Mouse (Mus musculus) heart, postnatal 25 days (tissue): ENCODE measurements around the gene Gm3435. TPM values are rescaled to one million over a fixed set of nuclear protein-coding genes. Genes with fewer than 3 reads are reported as not detected.
"Not testable (repeated sequence)": the region's sequence is repeated elsewhere in the genome, so short reads cannot be mapped to it uniquely, and the experiment has no call there.

Experiments used
- DNase-seq: peaks from one replicate; pipeline ENCODE4 v3.0.0; 2022; ENCODE audit warnings: low spot score
- intact Hi-C: fragments of 180-260 bp; cut with DNase I; formaldehyde crosslinking; loops from one replicate; pipeline ENCODE4 v1.15.1; 2025
- total RNA-seq, 2 experiments: library from RNA; stranded (reverse); gene quantifications; 2 replicates each; pipeline ENCODE4 v1.2.3; 2021

The Gm3435 gene
- total RNA-seq, 2 experiments from 2014 or later, result 1.4 to 3.0 TPM

DNA sequence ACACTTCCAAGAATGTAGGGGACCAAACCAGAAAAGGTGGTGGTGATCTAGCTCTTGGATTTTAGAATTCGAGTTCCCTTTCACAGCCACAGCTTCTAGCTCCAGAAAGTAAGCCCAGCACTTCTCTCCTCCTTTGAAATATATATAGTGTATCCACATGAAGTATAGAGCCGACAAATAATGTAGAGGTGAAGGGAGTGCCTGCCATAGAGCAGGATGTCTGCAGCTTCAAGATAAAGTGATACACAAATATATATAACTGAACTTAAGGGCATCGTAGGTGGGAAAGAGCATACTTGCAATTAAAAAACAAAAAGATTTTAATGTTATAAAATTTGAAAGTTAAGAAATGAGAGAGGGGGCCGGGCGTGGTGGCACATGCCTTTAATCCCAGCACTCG lies 15.5 kb downstream of the Gm3435 start:
- DNase-seq, intact Hi-C loops: not testable (repeated sequence)

GRCm38 (mm10) chr17:15031414-15031813 lies 21.4 kb downstream of the Gm3435 start:
- intact Hi-C loops, DNase-seq: not testable (repeated sequence)

DNA sequence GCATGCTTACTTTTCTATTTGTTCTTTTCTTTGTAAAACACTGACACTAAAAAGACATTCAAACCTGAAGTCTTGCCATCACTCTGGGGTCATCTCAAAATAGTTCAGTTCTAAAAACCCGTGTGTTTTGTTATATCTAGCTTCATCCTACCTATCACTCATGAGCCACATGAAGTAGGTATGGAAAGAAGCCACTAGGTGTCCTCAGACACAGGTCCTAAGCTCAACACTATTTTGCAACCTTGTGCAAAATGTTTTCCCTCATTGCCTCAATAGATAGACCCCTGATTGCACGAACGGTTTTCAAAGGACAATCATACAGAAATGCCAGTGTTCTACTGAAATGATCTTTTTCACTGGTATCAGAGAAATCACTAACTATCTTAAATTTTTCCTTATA lies 30.5 kb downstream of the Gm3435 start:
- DNase-seq, intact Hi-C loops: not testable (repeated sequence)

GRCm38 (mm10) chr17:15041175-15041729 lies 31.3 kb downstream of the Gm3435 start, which contains the start of the genes Ermard, Tcte3 and Gm3448:
Gene Ermard, plus strand, starts transcription at chr17:15041208.
Gene Tcte3, minus strand, starts transcription at chr17:15041488.
Gene Gm3448, minus strand, starts transcription at chr17:15041537.
- intact Hi-C loops, DNase-seq: not testable (repeated sequence)

- DNase-seq, intact Hi-C loops: not testable (repeated sequence)
Observed at GRCm38 (mm10) chr17:15050338-15050737, 40.4 kb downstream of the Gm3435 start.

DNA sequence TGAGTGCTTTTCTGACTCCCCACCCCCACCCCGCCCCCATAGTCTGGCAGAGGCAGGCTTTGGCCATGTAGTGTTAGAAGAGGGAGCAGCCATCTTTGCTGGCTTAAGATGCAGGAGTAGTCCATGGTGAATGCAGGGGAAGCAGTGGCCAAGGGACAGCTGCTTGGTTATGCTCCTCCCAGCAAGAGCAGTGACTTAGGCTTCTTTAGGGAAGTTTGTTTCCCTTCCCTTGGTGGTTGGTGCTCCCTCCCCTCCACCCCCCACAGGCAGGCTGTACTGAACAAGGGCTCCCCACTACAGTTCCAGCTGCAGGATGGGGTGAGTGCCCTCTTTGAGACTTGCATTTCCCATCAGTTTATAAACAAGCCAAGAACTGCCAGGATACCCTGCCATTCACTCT lies 42.8 kb downstream of the Gm3435 start:
- DNase-seq, intact Hi-C loops: not testable (repeated sequence)

GRCm38 (mm10) chr17:15053183-15053828 lies 43.3 kb downstream of the Gm3435 start:
- intact Hi-C loops, DNase-seq: not testable (repeated sequence)

DNA sequence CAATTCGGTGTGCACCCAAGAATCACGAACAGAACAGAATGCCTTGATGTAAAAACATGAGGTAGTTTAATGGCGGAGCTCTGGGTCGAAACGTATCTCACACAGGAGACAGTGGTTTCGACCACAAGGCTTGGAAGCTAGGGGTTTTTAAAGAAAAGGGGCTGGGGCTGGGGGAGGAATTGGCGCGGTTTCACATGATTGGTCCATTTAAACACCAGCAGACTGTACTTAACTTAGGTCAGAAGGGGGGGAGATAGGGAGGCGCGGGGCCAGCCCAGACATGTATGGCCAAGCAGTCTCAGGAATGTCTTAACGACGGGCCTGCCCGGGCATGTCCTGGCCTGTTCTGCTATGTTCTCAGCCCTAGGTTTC lies 43.8 kb downstream of the Gm3435 start:
- DNase-seq, intact Hi-C loops: not testable (repeated sequence)

- DNase-seq, result no peak
- intact Hi-C loops, result no loop called here
Observed at GRCm38 (mm10) chr17:15055925-15056324, 45.9 kb downstream of the Gm3435 start.

- DNase-seq, result no peak
- intact Hi-C loops, result no loop called here
Observed at GRCm38 (mm10) chr17:15058161-15058591, 48.2 kb downstream of the Gm3435 start.

DNA sequence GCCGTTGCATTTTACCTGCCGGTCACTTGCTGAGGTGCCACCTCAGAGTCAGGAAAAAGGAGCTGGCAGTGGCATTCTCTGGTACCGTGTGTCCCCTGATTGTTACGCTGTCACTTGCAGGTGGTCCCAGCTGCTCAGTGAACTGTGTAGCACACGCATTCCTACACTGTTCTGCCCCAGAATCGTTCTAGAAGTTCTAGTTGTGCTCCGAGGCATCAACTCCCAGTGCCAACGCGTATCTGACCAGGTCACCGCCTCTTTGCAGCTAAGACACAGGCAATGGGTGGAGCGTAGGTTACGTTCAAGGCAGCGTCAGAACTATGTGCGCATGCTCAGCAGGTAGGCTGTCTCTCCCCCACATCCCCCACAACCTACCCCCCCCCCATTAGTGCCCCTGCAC lies 49.7 kb downstream of the Gm3435 start:
- DNase-seq, result no peak
- intact Hi-C loops, result no loop called here

GRCm38 (mm10) chr17:15060356-15060755 lies 50.4 kb downstream of the Gm3435 start:
- no peak for DNase-seq
- intact Hi-C loops, result no loop called here

- intact Hi-C loops, result loop anchor here (1.0 to 5.0 kb wide), 4 partner anchors 127 to 402 kb away; no protein-coding TSS in a partner anchor
- DNase-seq, result no peak
Observed at GRCm38 (mm10) chr17:15065391-15066024, 55.5 kb downstream of the Gm3435 start.

DNA sequence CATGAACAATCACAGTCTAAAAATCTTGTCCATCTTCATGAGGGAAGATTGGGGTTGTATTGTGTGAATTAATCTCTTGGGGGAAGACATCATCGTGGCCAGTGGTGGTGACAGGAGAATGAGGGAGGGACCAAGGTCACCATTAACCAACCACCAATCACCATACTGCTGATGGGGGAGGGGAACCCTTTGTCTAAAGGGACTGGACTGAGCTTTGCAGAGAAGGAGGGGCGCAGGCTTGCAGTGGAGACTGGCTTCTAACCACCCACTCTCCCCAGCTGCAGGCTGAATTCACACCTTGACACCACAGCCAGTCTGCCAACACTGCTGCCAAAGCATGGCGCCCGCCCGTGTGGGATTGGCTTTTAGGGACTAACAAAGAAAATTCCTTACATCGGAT lies 56.1 kb downstream of the Gm3435 start:
- intact Hi-C loops, result loop anchor here (5.0 kb wide), 2 partner anchors 126 to 221 kb away; no protein-coding TSS in a partner anchor
- no peak for DNase-seq

- no peak for DNase-seq
Observed at GRCm38 (mm10) chr17:15066911-15067310, 56.9 kb downstream of the Gm3435 start.

GRCm38 (mm10) chr17:15068040-15068792 lies 58.2 kb downstream of the Gm3435 start:
- intact Hi-C loops, result loop anchor here (5.0 kb wide), 2 partner anchors 124 to 219 kb away; no protein-coding TSS in a partner anchor
- DNase-seq, result no peak

More at GRCm38 (mm10) chr17:15066911-15067310, 56.9 kb downstream of the Gm3435 start:
- intact Hi-C loops, result loop anchor here (5.0 kb wide), 2 partner anchors 125 to 220 kb away; no protein-coding TSS in a partner anchor

- intact Hi-C loops, result loop anchor here (5.0 kb wide), 2 partner anchors 123 to 218 kb away; no protein-coding TSS in a partner anchor
- no peak for DNase-seq
Observed at GRCm38 (mm10) chr17:15069124-15069523, 59.1 kb downstream of the Gm3435 start.
